Mouse (Mus musculus) neural tube, embryonic 14.5 days (tissue): Measurements from ENCODE around the gene Thoc6. TPM values are rescaled to one million over a fixed set of nuclear protein-coding genes. Genes with fewer than 3 reads are reported as not detected.
A peak's percentile ranks its signal among the peaks of the same experiment; 100 is the strongest.

ENCODE experiments used
- ATAC-seq: fragments of 200-750 bp; cut with Nextera tagmentation; 2 replicates; pipeline ENCODE4 v1.8.0; 2017; ENCODE audit warnings: low read depth, mild to moderate bottlenecking, moderate TSS enrichment, moderate library complexity
- H3K27ac ChIP-seq: fragments of 300-500 bp; sonication (generic); 2 replicates; pipeline ENCODE4 v1.5.1; 2014; ENCODE audit warnings: low read depth, mild to moderate bottlenecking, control low read depth, low read length, moderate library complexity, mixed read lengths
- H3K27me3 ChIP-seq: fragments of 300-500 bp; sonication (generic); 2 replicates; pipeline ENCODE4 v1.6.1; 2014; ENCODE audit warnings: low read length; ENCODE audit not compliant: control insufficient read depth, insufficient read depth
- H3K36me3 ChIP-seq: fragments of 300-500 bp; sonication (generic); 2 replicates; pipeline ENCODE4 v1.6.1; 2014; ENCODE audit warnings: low read length, mixed read lengths; ENCODE audit not compliant: control insufficient read depth, insufficient read depth
- H3K4me1 ChIP-seq: fragments of 300-500 bp; sonication (generic); 2 replicates; pipeline ENCODE4 v1.6.1; 2014; ENCODE audit warnings: low read length; ENCODE audit not compliant: control insufficient read depth, insufficient read depth
- H3K4me2 ChIP-seq: fragments of 300-500 bp; sonication (generic); 2 replicates; pipeline ENCODE4 v1.6.1; 2014; ENCODE audit warnings: mild to moderate bottlenecking, low read depth, low read length, control low read depth
- H3K4me3 ChIP-seq: fragments of 300-500 bp; sonication (generic); 2 replicates; pipeline ENCODE4 v1.5.1; 2014; ENCODE audit warnings: low read depth, low read length, control low read depth, mixed read lengths
- H3K9ac ChIP-seq: fragments of 300-500 bp; sonication (generic); replicated peaks from 2 replicates; pipeline ENCODE4 v1.6.1; 2014; ENCODE audit warnings: low read depth, mild to moderate bottlenecking, control low read depth, low read length, mixed read lengths
- H3K9me3 ChIP-seq: fragments of 300-500 bp; sonication (generic); 2 replicates; pipeline ENCODE4 v1.6.1; 2016; ENCODE audit warnings: low read length; ENCODE audit not compliant: control insufficient read depth
- WGBS: fragments of 180-500 bp; shearing (Covaris S2); extraction: QIAGEN DNeasy Blood & Tissue Kit; methylation state at CpG from one replicate; pipeline ENCODE4 v1.1.7; 2014; 5-methylcytosine and 5-hydroxymethylcytosine counted together
- polyA plus RNA-seq: library from polyadenylated mRNA; unstranded; fragments of >200 nt; fragmentation: Nextera tagmentation; extraction: Ambion mirVana; gene quantifications from 2 replicates; pipeline ENCODE4 v1.2.1, GENCODE M21; 2014

Thoc6 gene
- 42.1 and 43.0 TPM in 2 replicates for polyA plus RNA-seq

GRCm38 (mm10) chr17:23673424-23674073, at the start of gene Thoc6, which contains the start of gene Hcfc1r1:
Thoc6 (minus strand) TSS chr17:23673882.
Hcfc1r1 (plus strand) TSS chr17:23673596.
- H3K36me3 ChIP-seq = peaks cover 5% of the 10 kb centered on the region; the same call in 1 of the 2 replicates
- peak within 1 kb of the TSS; percentile 89 for H3K27ac ChIP-seq
- H3K27me3 ChIP-seq = peaks cover 4% of the 10 kb centered on the region; the same call in 1 of the 2 replicates
- ATAC-seq = peak; percentile 96
- H3K9me3 ChIP-seq = no peaks in the 10 kb centered on the region
- H3K9ac ChIP-seq = peak within 1 kb of the TSS; percentile 69
- peak within 1 kb of the TSS; percentile 59 for H3K4me3 ChIP-seq
- H3K4me1 ChIP-seq = peaks cover 10% of the 10 kb centered on the region; the same call in 1 of the 2 replicates
- H3K4me2 ChIP-seq = peak within 1 kb of the TSS; percentile 56
- under 1% methylated on average over 44 of the region's 45 CpGs for WGBS

GRCm38 (mm10) chr17:23722376-23723125, 48.9 kb upstream of the Thoc6 start, which contains the start of gene 1520401A03Rik:
1520401A03Rik (minus strand) TSS chr17:23722783.
- Histone ChIP-seq H3K9ac (no peak within 1 kb of the TSS), H3K27ac (no peak within 1 kb of the TSS), H3K36me3 (no peaks in the 10 kb centered on the region), H3K4me1 (peaks cover 6% of the 10 kb centered on the region; the same call in 1 of the 2 replicates), H3K4me3 (no peak within 1 kb of the TSS), H3K4me2 (no peak within 1 kb of the TSS), H3K9me3 (no peaks in the 10 kb centered on the region), H3K27me3 (no peaks in the 10 kb centered on the region)
- WGBS = 76% methylated on average over 7 of the region's 7 CpGs
- ATAC-seq = no peak

GRCm38 (mm10) chr17:23721886-23722285, 48.2 kb upstream of the Thoc6 start:
- Histone ChIP-seq H3K9ac (no peak overlapping the region), H3K27me3 (no peaks in the 10 kb centered on the region), H3K4me1 (peaks cover 4% of the 10 kb centered on the region; the same call in 1 of the 2 replicates), H3K27ac (no peak overlapping the region), H3K9me3 (no peaks in the 10 kb centered on the region), H3K4me2 (no peak overlapping the region), H3K4me3 (no peak overlapping the region), H3K36me3 (no peaks in the 10 kb centered on the region)
- no peak for ATAC-seq
- WGBS = 85% methylated on average over 2 of the region's 2 CpGs

- no peak overlapping the region for H3K4me3 ChIP-seq
- H3K36me3 ChIP-seq = no peaks in the 10 kb centered on the region
- WGBS = 13% methylated on average over 1 of the region's 1 CpGs
- H3K4me2 ChIP-seq = no peak overlapping the region
- H3K27me3 ChIP-seq = no peaks in the 10 kb centered on the region
- no peak overlapping the region for H3K27ac ChIP-seq
- no peak for ATAC-seq
- H3K9ac ChIP-seq = no peak overlapping the region
- no peaks in the 10 kb centered on the region for H3K9me3 ChIP-seq
- H3K4me1 ChIP-seq = no peaks in the 10 kb centered on the region
Observed at GRCm38 (mm10) chr17:23719455-23719854, 45.8 kb upstream of the Thoc6 start.

GRCm38 (mm10) chr17:23717003-23717402, 43.3 kb upstream of the Thoc6 start:
- H3K27ac ChIP-seq = no peak overlapping the region
- no peak overlapping the region for H3K9ac ChIP-seq
- no peak overlapping the region for H3K4me3 ChIP-seq
- H3K4me2 ChIP-seq = no peak overlapping the region
- no peak for ATAC-seq
- no peaks in the 10 kb centered on the region for H3K9me3 ChIP-seq
- 61% methylated on average over 2 of the region's 2 CpGs for WGBS
- no peaks in the 10 kb centered on the region for H3K4me1 ChIP-seq
- no peaks in the 10 kb centered on the region for H3K27me3 ChIP-seq
- H3K36me3 ChIP-seq = no peaks in the 10 kb centered on the region

- Histone ChIP-seq H3K4me1 (no peaks in the 10 kb centered on the region), H3K4me2 (no peak overlapping the region), H3K9me3 (no peaks in the 10 kb centered on the region), H3K9ac (no peak overlapping the region), H3K36me3 (no peaks in the 10 kb centered on the region), H3K27ac (no peak overlapping the region), H3K27me3 (no peaks in the 10 kb centered on the region), H3K4me3 (no peak overlapping the region)
- WGBS = 0% methylated on average over 3 of the region's 3 CpGs
- peak; percentile 72; the same call in 1 of the 2 replicates for ATAC-seq
Observed at GRCm38 (mm10) chr17:23706212-23706611, 32.5 kb upstream of the Thoc6 start.

- WGBS = 79% methylated on average over 7 of the region's 7 CpGs
- H3K4me2 ChIP-seq = no peak overlapping the region
- H3K27me3 ChIP-seq = no peaks in the 10 kb centered on the region
- no peak overlapping the region for H3K4me3 ChIP-seq
- ATAC-seq = no peak
- no peaks in the 10 kb centered on the region for H3K9me3 ChIP-seq
- H3K4me1 ChIP-seq = no peaks in the 10 kb centered on the region
- no peaks in the 10 kb centered on the region for H3K36me3 ChIP-seq
- H3K9ac ChIP-seq = no peak overlapping the region
- H3K27ac ChIP-seq = no peak overlapping the region
Observed at GRCm38 (mm10) chr17:23705525-23706104, 31.9 kb upstream of the Thoc6 start.

GRCm38 (mm10) chr17:23704741-23705140, 31.1 kb upstream of the Thoc6 start:
- Histone ChIP-seq H3K27ac (no peak overlapping the region), H3K4me1 (no peaks in the 10 kb centered on the region), H3K9ac (no peak overlapping the region), H3K27me3 (no peaks in the 10 kb centered on the region), H3K4me3 (no peak overlapping the region), H3K4me2 (no peak overlapping the region), H3K36me3 (no peaks in the 10 kb centered on the region), H3K9me3 (no peaks in the 10 kb centered on the region)
- WGBS = 35% methylated on average over 7 of the region's 7 CpGs
- ATAC-seq = no peak

- no peak overlapping the region for H3K9ac ChIP-seq
- WGBS = 88% methylated on average over 9 of the region's 9 CpGs
- ATAC-seq = no peak
Observed at GRCm38 (mm10) chr17:23703301-23703700, 29.6 kb upstream of the Thoc6 start.

More at GRCm38 (mm10) chr17:23703301-23703700, 29.6 kb upstream of the Thoc6 start:
- H3K27ac ChIP-seq = no peak overlapping the region
- H3K4me3 ChIP-seq = no peak overlapping the region
- no peaks in the 10 kb centered on the region for H3K36me3 ChIP-seq
- H3K9me3 ChIP-seq = no peaks in the 10 kb centered on the region
- H3K4me1 ChIP-seq = no peaks in the 10 kb centered on the region
- no peak overlapping the region for H3K4me2 ChIP-seq
- peaks cover 4% of the 10 kb centered on the region for H3K27me3 ChIP-seq
